Mouse (Mus musculus): ENCODE measurements around the gene Rer1.

DNA sequence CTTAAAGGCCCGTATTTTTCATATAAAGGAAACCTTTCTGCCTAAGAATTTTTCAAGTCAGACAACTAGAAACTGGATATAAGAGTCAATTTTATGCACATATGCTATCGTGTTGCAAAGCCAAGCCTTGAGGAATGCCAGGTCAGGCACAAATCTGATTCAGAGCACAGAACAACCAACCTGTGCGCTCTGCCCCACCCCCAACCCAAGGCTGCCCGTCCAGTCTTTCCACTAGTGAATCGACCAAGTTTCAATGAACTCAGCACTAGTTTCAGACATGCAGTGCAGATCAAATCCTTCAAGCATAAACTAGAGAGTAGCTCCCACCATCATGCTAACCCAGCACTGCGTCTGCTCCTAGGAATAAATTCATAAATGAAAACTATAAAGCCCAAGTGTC is 6.5 kb downstream of the Rer1 start:
- TF ChIP-seq CTCF (IDR thresholded peaks at IDR 0.05; ENCODE audit: low read depth, low read length), result no peak
- TF ChIP-seq GATA1 (IDR thresholded peaks at IDR 0.05; ENCODE audit: borderline replicate concordance, low read length), result no peak
- TF ChIP-seq TAL1 (conservative IDR thresholded peaks at IDR 0.05; ENCODE audit: low read depth, low read length), result no peak
- no peak for TF ChIP-seq POLR2AphosphoS5 (IDR thresholded peaks at IDR 0.05; ENCODE audit: insufficient replicate concordance, low read depth, low read length)
